Mouse (Mus musculus) T-helper 1 cell (primary cell): ENCODE measurements around the gene Mrps9.

Source experiments
- in situ Hi-C: fragments of 300-600 bp; cut with MboI, MseI; formaldehyde crosslinking; loops from one replicate; pipeline ENCODE4 v1.15.1; 2025; ENCODE audit warnings: high pct_unique_total_duplicates

Gene Mrps9

GRCm38 (mm10) chr1:42906696-42907095, 55.7 kb downstream of the Mrps9 start:
- in situ Hi-C loops: no loop called here

GRCm38 (mm10) chr1:42907153-42907552, 56.1 kb downstream of the Mrps9 start:
- in situ Hi-C loops: no loop called here

- in situ Hi-C loops: loop anchor here (10.0 kb wide), 1 partner anchor 350 kb away; no protein-coding TSS in a partner anchor
Measured at GRCm38 (mm10) chr1:42915062-42915461, 64.0 kb downstream of the Mrps9 start.

- in situ Hi-C loops: loop anchor here (10.0 kb wide), 1 partner anchor 348 kb away; no protein-coding TSS in a partner anchor
Measured at GRCm38 (mm10) chr1:42916719-42917118, 65.7 kb downstream of the Mrps9 start.

GRCm38 (mm10) chr1:42917908-42918307, 66.9 kb downstream of the Mrps9 start:
- in situ Hi-C loops: loop anchor here (10.0 kb wide), 1 partner anchor 347 kb away; no protein-coding TSS in a partner anchor

GRCm38 (mm10) chr1:42923924-42924323, 72.9 kb downstream of the Mrps9 start:
- in situ Hi-C loops: loop anchor here (10.0 kb wide), 1 partner anchor 1879 kb away; no protein-coding TSS in a partner anchor

- in situ Hi-C loops: no loop called here
Measured at GRCm38 (mm10) chr1:42933613-42934012, 82.6 kb downstream of the Mrps9 start.

GRCm38 (mm10) chr1:42948486-42948885, 97.5 kb downstream of the Mrps9 start:
- in situ Hi-C loops: no loop called here

GRCm38 (mm10) chr1:42952734-42953481, 101.9 kb downstream of the Mrps9 start, which contains the start of gene Gpr45:
Gene Gpr45, plus strand, starts transcription at chr1:42952872.
- in situ Hi-C loops: no loop called here

GRCm38 (mm10) chr1:42953482-42953822, 102.4 kb downstream of the Mrps9 start:
- in situ Hi-C loops: no loop called here
